Mouse (Mus musculus): Measurements from ENCODE around the gene Vwa1.

Gene Vwa1

GRCm38 (mm10) chr4:155779498-155779897 lies 5.0 kb upstream of the Vwa1 start:
- no peak for DNase-seq

GRCm38 (mm10) chr4:155777816-155778215 lies 3.3 kb upstream of the Vwa1 start:
- DNase-seq: no peak

- DNase-seq: peak; percentile 47
Observed at GRCm38 (mm10) chr4:155776704-155777335, 2.3 kb upstream of the Vwa1 start.

- no peak for DNase-seq
Observed at GRCm38 (mm10) chr4:155775855-155776254, 1.4 kb upstream of the Vwa1 start.

- peak; percentile 65 for DNase-seq
Observed at GRCm38 (mm10) chr4:155774971-155775740, 658 bp upstream of the Vwa1 start.

- no peak for DNase-seq
Observed at GRCm38 (mm10) chr4:155773335-155774078, 991 bp downstream of the Vwa1 start.

- no peak for DNase-seq
Observed at GRCm38 (mm10) chr4:155772786-155773185, 1.7 kb downstream of the Vwa1 start.

- DNase-seq: no peak
Observed at GRCm38 (mm10) chr4:155771706-155772105, 2.8 kb downstream of the Vwa1 start.

GRCm38 (mm10) chr4:155770626-155771025 lies 3.9 kb downstream of the Vwa1 start:
- no peak for DNase-seq

GRCm38 (mm10) chr4:155769880-155770512 lies 4.5 kb downstream of the Vwa1 start:
- peak; percentile 86 for DNase-seq

- no peak for DNase-seq
Observed at GRCm38 (mm10) chr4:155769496-155769879, 5.0 kb downstream of the Vwa1 start.

GRCm38 (mm10) chr4:155762357-155762756 lies 12.1 kb downstream of the Vwa1 start:
- no peak for DNase-seq

GRCm38 (mm10) chr4:155761356-155762099 lies 13.0 kb downstream of the Vwa1 start:
- DNase-seq: no peak

GRCm38 (mm10) chr4:155760613-155761355 lies 13.7 kb downstream of the Vwa1 start, which contains the start of gene Atad3a:
TSS of gene Atad3a (minus strand) at chr4:155761093.
- DNase-seq: peak; percentile 96

GRCm38 (mm10) chr4:155759862-155760612 lies 14.5 kb downstream of the Vwa1 start:
- DNase-seq: no peak

GRCm38 (mm10) chr4:155757011-155757410 lies 17.5 kb downstream of the Vwa1 start:
- DNase-seq: no peak

- no peak for DNase-seq
Observed at GRCm38 (mm10) chr4:155746575-155747490, 27.7 kb downstream of the Vwa1 start.

GRCm38 (mm10) chr4:155746036-155746548 lies 28.4 kb downstream of the Vwa1 start:
- no peak for DNase-seq

- DNase-seq: no peak
Observed at GRCm38 (mm10) chr4:155745136-155745535, 29.4 kb downstream of the Vwa1 start.

GRCm38 (mm10) chr4:155744474-155744873 lies 30.0 kb downstream of the Vwa1 start:
- DNase-seq: no peak
